Mouse (Mus musculus) CH12.LX (cell line): ENCODE data around the gene P4ha1. TPM values are rescaled to one million over a fixed set of nuclear protein-coding genes. Genes with fewer than 3 reads are reported as not detected.
A peak's percentile ranks its signal among the peaks of the same experiment; 100 is the strongest.

Experiments
- DNase-seq: peaks from one replicate; pipeline ENCODE4 v3.0.0-alpha.2; 2013; ENCODE audit errors: extremely low read depth
- H3K27ac ChIP-seq: 2 replicates; pipeline ENCODE4 v1.5.1; 2012; ENCODE audit warnings: low read depth, mild to moderate bottlenecking, control low read depth, moderate library complexity; ENCODE audit not compliant: insufficient read depth
- H3K27me3 ChIP-seq: replicated peaks from 2 replicates; pipeline ENCODE3; 2012; ENCODE audit warnings: inconsistent platforms
- H3K36me3 ChIP-seq, 2 experiments: replicated peaks in 1 of 2; 2 replicates each; pipeline versions ENCODE3 to v1.6.1; 2012; ENCODE audit warnings: inconsistent platforms in 1 of 2, low read length in 1 of 2, mild to moderate bottlenecking in 1 of 2, mixed read lengths in 1 of 2, moderate library complexity in 1 of 2; ENCODE audit not compliant: control insufficient read depth in 1 of 2, insufficient read depth in 1 of 2
- H3K4me1 ChIP-seq, 2 experiments: 2 replicates each; pipeline ENCODE4 v1.6.1; 2012; ENCODE audit warnings: inconsistent platforms in 1 of 2, moderate library complexity in 1 of 2; ENCODE audit not compliant: insufficient read depth in 2 of 2, control insufficient read depth in 1 of 2
- H3K4me2 ChIP-seq: 2 replicates; pipeline ENCODE4 v1.6.1; 2012; ENCODE audit warnings: low read depth, mild to moderate bottlenecking, control low read depth; ENCODE audit not compliant: poor library complexity, insufficient read depth, severe bottlenecking
- H3K4me3 ChIP-seq, 3 experiments: fragments of 150-350 bp in 1 of 3; sonication (generic) in 1 of 3; replicated peaks in 1 of 3; 2 replicates each; pipeline versions ENCODE3 to v1.5.1; 2011 to 2012; ENCODE audit warnings: low read depth in 2 of 3, low read length in 2 of 3, mild to moderate bottlenecking in 2 of 3, moderate library complexity in 2 of 3, control low read depth in 1 of 3, improper control_type of control experiment in 1 of 3, inconsistent platforms in 1 of 3, mixed read lengths in 1 of 3; ENCODE audit not compliant: poor library complexity in 1 of 3
- H3K79me2 ChIP-seq: replicated peaks from 2 replicates; pipeline ENCODE4 v1.6.1; 2012; ENCODE audit warnings: mild to moderate bottlenecking, moderate library complexity; ENCODE audit not compliant: control insufficient read depth, poor library complexity, insufficient read depth, severe bottlenecking; ENCODE audit errors: extremely low read depth
- H3K9ac ChIP-seq: 2 replicates; pipeline ENCODE4 v1.6.1; 2012; ENCODE audit warnings: low read depth, mild to moderate bottlenecking, control low read depth, moderate library complexity; ENCODE audit not compliant: insufficient read depth
- H3K9me3 ChIP-seq: replicated peaks from 2 replicates; pipeline ENCODE3; 2012; ENCODE audit warnings: low read length, inconsistent platforms, mixed read lengths
- BHLHE40 ChIP-seq: IDR thresholded peaks from 2 replicates; pipeline ENCODE4 v1.6.1; 2011; ENCODE audit warnings: mild to moderate bottlenecking, low read depth, low read length, improper control_type of control experiment
- CHD2 ChIP-seq: IDR thresholded peaks from 2 replicates; pipeline ENCODE4 v1.6.1; 2011; ENCODE audit warnings: low read length, improper control_type of control experiment
- CTCF ChIP-seq, 2 experiments: IDR thresholded peaks in 1 of 2; conservative IDR thresholded peaks in 1 of 2; 2 replicates each; pipeline ENCODE4 v1.5.1; 2011 to 2012; ENCODE audit warnings: low read depth in 2 of 2, low read length in 2 of 2, improper control_type of control experiment in 1 of 2, inconsistent platforms in 1 of 2, mild to moderate bottlenecking in 1 of 2, moderate library complexity in 1 of 2
- E2F4 ChIP-seq: IDR thresholded peaks from 2 replicates; pipeline ENCODE4 v1.6.1; 2011; ENCODE audit warnings: low read depth, low read length, improper control_type of control experiment; ENCODE audit not compliant: insufficient replicate concordance
- ELF1 ChIP-seq: IDR thresholded peaks from 2 replicates; pipeline ENCODE4 v1.6.1; 2014; ENCODE audit warnings: low read depth, mild to moderate bottlenecking, inconsistent platforms, low read length, improper control_type of control experiment
- EP300 ChIP-seq: IDR thresholded peaks from 2 replicates; pipeline ENCODE4 v1.6.1; 2011; ENCODE audit warnings: low read length, improper control_type of control experiment
- ETS1 ChIP-seq: conservative IDR thresholded peaks from 2 replicates; pipeline ENCODE4 v1.6.1; 2012; ENCODE audit warnings: low read depth, mild to moderate bottlenecking, inconsistent platforms, low read length, improper control_type of control experiment, moderate library complexity
- HCFC1 ChIP-seq: IDR thresholded peaks from 2 replicates; pipeline ENCODE4 v1.6.1; 2012; ENCODE audit warnings: low read depth, mild to moderate bottlenecking, inconsistent platforms, low read length, improper control_type of control experiment
- JUN ChIP-seq: IDR thresholded peaks from 2 replicates; pipeline ENCODE4 v1.6.1; 2011; ENCODE audit warnings: low read depth, mild to moderate bottlenecking, low read length, improper control_type of control experiment, moderate library complexity; ENCODE audit not compliant: insufficient read depth
- JUND ChIP-seq: conservative IDR thresholded peaks from 2 replicates; pipeline ENCODE4 v1.6.1; 2011; ENCODE audit warnings: low read depth, low read length, improper control_type of control experiment
- MAFK ChIP-seq: IDR thresholded peaks from 2 replicates; pipeline ENCODE4 v1.6.1; 2011; ENCODE audit warnings: low read length, improper control_type of control experiment; ENCODE audit not compliant: insufficient replicate concordance
- MAZ ChIP-seq: IDR thresholded peaks from 2 replicates; pipeline ENCODE4 v1.6.1; 2012; ENCODE audit warnings: low read depth, mild to moderate bottlenecking, inconsistent platforms, low read length, improper control_type of control experiment, moderate library complexity
- MEF2A ChIP-seq: IDR thresholded peaks from 2 replicates; pipeline ENCODE4 v1.6.1; 2014; ENCODE audit warnings: low read depth, mild to moderate bottlenecking, inconsistent platforms, low read length, improper control_type of control experiment, borderline replicate concordance
- MXI1 ChIP-seq: IDR thresholded peaks from 2 replicates; pipeline ENCODE4 v1.6.1; 2011; ENCODE audit warnings: mild to moderate bottlenecking, low read depth, low read length, improper control_type of control experiment
- NELFE ChIP-seq: IDR thresholded peaks from 2 replicates; pipeline ENCODE4 v1.6.1; 2011; ENCODE audit warnings: low read depth, low read length, improper control_type of control experiment
- NRF1 ChIP-seq: IDR thresholded peaks from 2 replicates; pipeline ENCODE4 v1.6.1; 2014; ENCODE audit warnings: low read depth, mild to moderate bottlenecking, inconsistent platforms, low read length, improper control_type of control experiment, moderate library complexity
- PAX5 ChIP-seq: IDR thresholded peaks from 2 replicates; pipeline ENCODE4 v1.6.1; 2012; ENCODE audit warnings: low read length, inconsistent platforms, mixed read lengths
- POLR2AphosphoS2 ChIP-seq: IDR thresholded peaks from 2 replicates; pipeline ENCODE4 v1.6.1; 2011; ENCODE audit warnings: low read depth, low read length, improper control_type of control experiment
- RAD21 ChIP-seq: IDR thresholded peaks from 2 replicates; pipeline ENCODE4 v1.6.1; 2011; ENCODE audit warnings: low read depth, mild to moderate bottlenecking, low read length, improper control_type of control experiment, moderate library complexity
- RCOR1 ChIP-seq: conservative IDR thresholded peaks from 2 replicates; pipeline ENCODE4 v1.6.1; 2012; ENCODE audit warnings: low read depth, mild to moderate bottlenecking, inconsistent platforms, low read length, improper control_type of control experiment
- SIN3A ChIP-seq: IDR thresholded peaks from 2 replicates; pipeline ENCODE4 v1.6.1; 2012; ENCODE audit warnings: low read length, improper control_type of control experiment, inconsistent platforms
- SMC3 ChIP-seq: IDR thresholded peaks from 2 replicates; pipeline ENCODE4 v1.6.1; 2011; ENCODE audit warnings: low read depth, low read length, improper control_type of control experiment
- TCF12 ChIP-seq: IDR thresholded peaks from 2 replicates; pipeline ENCODE4 v1.6.1; 2014; ENCODE audit warnings: low read depth, mild to moderate bottlenecking, inconsistent platforms, low read length, improper control_type of control experiment
- UBTF ChIP-seq: IDR thresholded peaks from 2 replicates; pipeline ENCODE4 v1.6.1; 2012; ENCODE audit warnings: low read depth, mild to moderate bottlenecking, inconsistent platforms, low read length, improper control_type of control experiment, moderate library complexity
- USF1 ChIP-seq: IDR thresholded peaks from 2 replicates; pipeline ENCODE4 v1.6.1; 2014; ENCODE audit warnings: low read depth, mild to moderate bottlenecking, inconsistent platforms, low read length, improper control_type of control experiment
- USF2 ChIP-seq: conservative IDR thresholded peaks from 2 replicates; pipeline ENCODE4 v1.6.1; 2011; ENCODE audit warnings: low read depth, low read length, improper control_type of control experiment
- ZC3H11A ChIP-seq: IDR thresholded peaks from 2 replicates; pipeline ENCODE4 v1.6.1; 2012; ENCODE audit warnings: low read depth, mild to moderate bottlenecking, inconsistent platforms, low read length, improper control_type of control experiment
- ZKSCAN1 ChIP-seq: IDR thresholded peaks from 2 replicates; pipeline ENCODE4 v1.6.1; 2012; ENCODE audit warnings: low read depth, inconsistent platforms, low read length, improper control_type of control experiment, borderline replicate concordance
- ZMIZ1 ChIP-seq: IDR thresholded peaks from 2 replicates; pipeline ENCODE4 v1.6.1; 2012; ENCODE audit warnings: low read depth, mild to moderate bottlenecking, inconsistent platforms, low read length, improper control_type of control experiment
- dilution Hi-C: fragments of 300-500 bp; cut with MboI; formaldehyde crosslinking; loops from 2 replicates; pipeline ENCODE4 v1.14.3; 2020; ENCODE audit warnings: low sequenced_read_pairs; ENCODE audit not compliant: extremely low pct_unique_long_range_greater_than_20kb, extremely low pct_ligation_motif_present
- in situ Hi-C: fragments of 300-500 bp; cut with MboI; formaldehyde crosslinking; loops from 3 replicates; pipeline ENCODE4 v1.14.3; 2019; ENCODE audit warnings: low sequenced_read_pairs, low pct_ligation_motif_present, low pct_unique_long_range_greater_than_20kb, mixed read lengths
- polyA plus RNA-seq: library from polyadenylated mRNA; unstranded; fragments of >175 nt; gene quantifications from 2 replicates; pipeline ENCODE4 v1.2.1, GENCODE M21; 2012; ENCODE audit warnings: low read depth; ENCODE audit not compliant: insufficient read length
- total RNA-seq, 2 experiments: library from RNA; depleted of rRNA; stranded (reverse); fragments of 300-350 nt in 1 of 2; fragments of >200 nt in 1 of 2; gene quantifications; 2 replicates each; pipeline ENCODE4 v1.2.3; 2012 to 2014

P4ha1 gene
- total and polyA plus RNA-seq, 3 experiments, result 38.4 to 138 (median 87.2) TPM

DNA sequence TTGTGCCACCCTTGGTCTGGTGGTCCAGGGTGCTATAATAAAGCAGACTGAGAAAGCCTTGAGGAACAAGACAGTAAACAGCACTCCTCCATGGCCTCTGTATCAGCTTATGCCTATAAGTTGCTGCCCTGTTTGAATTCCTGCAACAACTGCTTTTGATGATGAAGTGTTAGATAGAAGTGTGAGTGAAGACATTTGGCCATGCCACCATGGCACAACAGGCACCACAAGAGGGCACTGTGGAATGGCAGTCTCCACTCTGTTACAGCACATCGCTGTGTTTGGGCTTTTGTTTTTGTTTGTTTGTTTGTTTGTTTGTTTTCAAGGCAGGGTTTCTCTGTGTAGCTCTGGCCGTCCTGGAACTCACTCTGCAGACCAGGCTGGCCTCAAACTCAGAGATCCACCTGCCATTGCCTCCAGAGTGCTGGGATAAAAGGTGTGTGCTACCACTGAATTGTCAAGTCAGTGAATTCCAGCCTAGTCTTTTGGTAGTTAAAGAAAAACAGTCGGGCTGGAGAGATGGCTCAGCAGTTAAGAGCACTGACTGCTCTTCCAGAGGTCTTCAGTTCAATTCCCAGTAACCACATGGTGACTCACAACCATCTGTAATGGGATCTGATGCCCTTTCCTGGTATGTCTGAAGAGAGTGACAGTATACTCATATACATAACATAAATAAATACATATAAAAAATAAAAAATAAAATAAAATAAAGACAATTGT lies 13.9 kb upstream of the P4ha1 start:
- H3K27me3 ChIP-seq, result no peaks in the 10 kb centered on the region
- peaks cover 2% of the 10 kb centered on the region for H3K9me3 ChIP-seq
- no peak for DNase-seq
- H3K4me2 ChIP-seq, result no peak overlapping the region
- in situ Hi-C loops (loop anchor here (10.0 kb wide), 1 partner anchor 556 kb away; no protein-coding TSS in a partner anchor), dilution Hi-C loops (no loop called here)
- no peak overlapping the region for H3K27ac ChIP-seq
- no peaks in the 10 kb centered on the region for H3K79me2 ChIP-seq
- no peak overlapping the region for H3K4me3 ChIP-seq
- no peak overlapping the region for H3K9ac ChIP-seq
- H3K4me1 ChIP-seq, result peaks cover 0 to 20% of the 10 kb centered on the region in 2 experiments; a peak in 2 of 4 replicates
- no peak for TF ChIP-seq PAX5
- no peak for TF ChIP-seq ELF1
- TF ChIP-seq USF2, result no peak
- peak in 1 of 2 experiments; percentile 68; a peak in 3 of 4 replicates for TF ChIP-seq CTCF (conservative IDR thresholded peaks at IDR 0.05 in 1 of 2, IDR thresholded peaks at IDR 0.05 in 1 of 2; ENCODE audit: low read depth in 2 of 2, low read length in 2 of 2)
- TF ChIP-seq ETS1, result no peak
- TF ChIP-seq MAZ, result no peak
- no peak for TF ChIP-seq NELFE
- peak; percentile 56 for TF ChIP-seq RAD21
- TF ChIP-seq JUN, result no peak
- peak; percentile 64 for TF ChIP-seq SMC3
- no peak for TF ChIP-seq HCFC1
- no peak for TF ChIP-seq SIN3A
- no peak for TF ChIP-seq ZMIZ1
- TF ChIP-seq MXI1, result no peak
- no peak for TF ChIP-seq JUND
- TF ChIP-seq TCF12, result no peak
- no peak for TF ChIP-seq EP300
- TF ChIP-seq NRF1, result no peak
- TF ChIP-seq RCOR1, result no peak
- peaks cover 0 to 6% of the 10 kb centered on the region in 2 experiments for H3K36me3 ChIP-seq

DNA sequence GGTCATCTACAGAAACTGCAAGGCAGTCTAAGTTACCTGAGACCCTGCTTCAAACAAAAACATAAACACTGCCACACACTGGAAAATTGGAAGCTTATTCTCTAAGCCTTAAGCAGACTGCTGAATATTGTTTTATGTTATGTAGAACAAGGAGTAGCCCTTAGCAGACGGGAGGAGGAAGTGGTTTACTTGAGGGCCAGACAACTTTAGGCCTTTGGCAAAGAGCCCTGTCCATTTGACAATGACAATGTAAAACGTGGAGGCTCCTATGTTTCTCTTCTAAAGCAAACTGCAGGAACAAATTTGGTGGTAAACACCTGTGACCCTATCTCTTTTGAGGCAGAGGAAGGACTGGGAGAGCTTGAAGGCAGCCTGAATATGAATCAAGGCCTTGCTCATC lies 13.0 kb upstream of the P4ha1 start:
- DNase-seq, result no peak
- in situ Hi-C loops (no loop called here), dilution Hi-C loops (no loop called here)
- Histone ChIP-seq H3K4me2 (no peak overlapping the region), H3K36me3 (peaks cover 0 to 6% of the 10 kb centered on the region in 2 experiments), H3K9me3 (peaks cover 2% of the 10 kb centered on the region), H3K4me3 (no peak overlapping the region), H3K27ac (no peak overlapping the region), H3K4me1 (peaks cover 0 to 20% of the 10 kb centered on the region in 2 experiments; a peak in 2 of 4 replicates), H3K9ac (no peak overlapping the region), H3K79me2 (no peaks in the 10 kb centered on the region), H3K27me3 (no peaks in the 10 kb centered on the region)
- TF ChIP-seq MAZ, result no peak
- no peak for TF ChIP-seq ZC3H11A
- TF ChIP-seq HCFC1, result no peak
- TF ChIP-seq MEF2A, result no peak
- TF ChIP-seq BHLHE40, result no peak
- TF ChIP-seq TCF12, result no peak
- no peak for TF ChIP-seq E2F4
- TF ChIP-seq MAFK, result no peak
- TF ChIP-seq CHD2, result no peak
- TF ChIP-seq USF1, result no peak
- TF ChIP-seq UBTF, result no peak
- TF ChIP-seq POLR2AphosphoS2, result no peak
- TF ChIP-seq ZKSCAN1, result no peak
